Mouse (Mus musculus) liver, embryonic 15.5 days (tissue): ENCODE measurements around the gene Eif2ak4. TPM values are rescaled to one million over a fixed set of nuclear protein-coding genes. Genes with fewer than 3 reads are reported as not detected.

Experiments used
- ATAC-seq: fragments of 200-750 bp; cut with Nextera tagmentation; 2 replicates; pipeline ENCODE4 v1.8.0; 2017; ENCODE audit warnings: moderate number of reproducible peaks, mild to moderate bottlenecking, moderate library complexity; ENCODE audit not compliant: insufficient read depth
- H3K27ac ChIP-seq: fragments of 300-500 bp; sonication (generic); replicated peaks from 2 replicates; pipeline ENCODE4 v1.5.1; 2015; ENCODE audit warnings: mild to moderate bottlenecking, inconsistent platforms
- H3K27me3 ChIP-seq: fragments of 300-500 bp; sonication (generic); 2 replicates; pipeline ENCODE4 v1.6.1; 2015; ENCODE audit warnings: mild to moderate bottlenecking, inconsistent platforms
- H3K36me3 ChIP-seq: fragments of 300-500 bp; sonication (generic); replicated peaks from 2 replicates; pipeline ENCODE4 v1.6.1; 2015; ENCODE audit warnings: moderate library complexity, mild to moderate bottlenecking, inconsistent platforms
- H3K4me1 ChIP-seq: fragments of 300-500 bp; sonication (generic); replicated peaks from 2 replicates; pipeline ENCODE4 v1.6.1; 2015; ENCODE audit warnings: inconsistent platforms
- H3K4me2 ChIP-seq: fragments of 300-500 bp; sonication (generic); 2 replicates; pipeline ENCODE4 v1.6.1; 2015; ENCODE audit warnings: moderate library complexity, mild to moderate bottlenecking, inconsistent platforms
- H3K4me3 ChIP-seq: fragments of 300-500 bp; sonication (generic); replicated peaks from 2 replicates; pipeline ENCODE4 v1.5.1; 2015; ENCODE audit warnings: mild to moderate bottlenecking, inconsistent platforms
- H3K9ac ChIP-seq: fragments of 300-500 bp; sonication (generic); 2 replicates; pipeline ENCODE4 v1.6.1; 2015; ENCODE audit warnings: moderate library complexity, mild to moderate bottlenecking, inconsistent platforms
- H3K9me3 ChIP-seq: fragments of 300-500 bp; sonication (generic); replicated peaks from 2 replicates; pipeline ENCODE4 v1.6.1; 2016; ENCODE audit warnings: inconsistent platforms
- WGBS: fragments of 180-500 bp; shearing (Covaris S2); methylation state at CpG from one replicate; pipeline ENCODE4 v1.1.7; 2015; ENCODE audit warnings: mixed read lengths; ENCODE audit not compliant: insufficient replicate concordance; 5-methylcytosine and 5-hydroxymethylcytosine counted together
- polyA plus RNA-seq: library from polyadenylated mRNA; unstranded; fragments of >200 nt; fragmentation: Nextera tagmentation; extraction: Ambion mirVana; gene quantifications from 2 replicates; pipeline ENCODE4 v1.2.1, GENCODE M21; 2015

Gene Eif2ak4
- polyA plus RNA-seq, 1 experiment from 2014 or later, result 3.6 TPM

DNA sequence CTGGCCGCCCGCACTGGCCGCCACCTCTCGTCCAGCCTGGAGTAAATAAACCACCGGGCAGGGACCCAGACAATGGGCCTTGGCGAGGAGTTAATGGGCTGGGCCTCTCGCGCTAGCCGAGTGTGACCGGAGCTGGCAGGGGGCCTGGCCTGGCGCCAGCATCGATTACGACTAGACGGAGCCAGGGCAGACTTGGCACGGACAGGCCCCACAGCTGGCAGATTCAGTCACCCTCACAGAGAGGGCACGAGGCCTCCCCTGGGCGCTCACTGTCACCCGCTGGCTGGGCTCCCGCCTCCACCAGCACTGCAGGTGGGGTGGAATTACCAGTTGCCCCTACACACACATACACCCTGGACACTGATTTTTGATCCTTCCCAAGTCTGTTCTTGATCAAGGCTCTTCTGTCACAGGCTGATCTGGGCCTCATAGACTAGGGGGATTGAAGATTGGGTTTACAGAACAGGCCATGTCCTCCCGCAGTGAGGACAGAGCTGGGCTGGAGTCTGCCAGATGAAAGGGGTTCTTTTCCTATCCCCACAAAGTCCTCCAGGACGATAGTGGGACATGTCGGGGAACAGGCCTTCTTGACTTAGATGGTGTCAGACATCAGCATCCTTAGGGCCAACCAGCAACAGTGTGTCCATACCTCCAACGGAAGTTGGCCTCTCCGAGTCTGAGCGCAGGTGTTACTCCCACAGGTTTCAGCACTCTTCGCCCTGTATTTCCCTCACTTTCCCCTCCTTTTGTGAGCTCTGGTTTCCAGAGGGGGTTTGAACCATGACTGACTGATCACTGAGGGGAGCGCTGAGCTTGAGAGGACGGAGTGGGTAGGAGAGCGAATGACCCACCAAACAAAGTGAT lies 122.3 kb downstream of the Eif2ak4 start:
- Histone ChIP-seq H3K27me3 (no peaks in the 10 kb centered on the region), H3K9ac (no peak overlapping the region), H3K9me3 (no peaks in the 10 kb centered on the region), H3K27ac (no peak overlapping the region), H3K4me1 (0 out of 2 replicates have a peak, but pooled peaks cover 8% of the 10 kb centered on the region), H3K4me2 (no peak overlapping the region), H3K36me3 (no peaks in the 10 kb centered on the region), H3K4me3 (no peak overlapping the region)
- no peak for ATAC-seq
- WGBS, result 69% methylated on average over 29 of the region's 29 CpGs

DNA sequence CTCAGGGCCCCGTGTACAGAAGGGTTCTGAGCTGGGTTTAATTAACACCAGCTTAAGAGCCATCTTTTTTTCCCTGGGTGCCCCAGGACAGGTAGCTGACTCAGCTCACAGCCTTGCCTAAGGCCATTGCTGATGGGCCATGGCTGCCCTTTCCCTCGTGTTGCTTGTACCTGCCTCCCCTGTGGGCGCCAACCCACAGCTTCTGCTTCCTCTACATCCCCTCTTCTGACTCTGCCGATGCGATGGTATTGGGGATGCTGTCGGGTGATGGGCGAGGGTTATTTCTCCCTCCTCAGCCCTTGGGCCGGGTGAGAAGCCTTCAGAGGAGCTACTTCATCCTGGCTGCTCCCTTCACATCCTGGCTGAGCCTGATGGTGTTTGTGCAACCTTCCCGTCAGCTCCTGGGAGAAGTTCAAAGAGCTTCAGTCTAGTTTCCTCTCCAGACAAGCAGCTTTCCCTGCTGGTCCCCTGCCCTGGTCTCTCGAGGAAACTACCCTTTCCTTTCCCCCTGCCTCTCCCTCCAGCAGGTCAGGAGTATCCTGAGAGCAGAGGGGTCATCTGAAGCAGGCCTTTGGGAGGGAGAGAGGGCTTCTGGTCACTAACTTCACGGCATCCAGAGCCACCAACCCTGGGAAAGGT lies 123.5 kb downstream of the Eif2ak4 start:
- Histone ChIP-seq H3K4me1 (0 out of 2 replicates have a peak, but pooled peaks cover 8% of the 10 kb centered on the region), H3K36me3 (no peaks in the 10 kb centered on the region), H3K9me3 (no peaks in the 10 kb centered on the region), H3K27me3 (no peaks in the 10 kb centered on the region), H3K27ac (no peak overlapping the region), H3K9ac (no peak overlapping the region), H3K4me2 (no peak overlapping the region), H3K4me3 (no peak overlapping the region)
- no peak for ATAC-seq
- WGBS, result 30% methylated on average over 11 of the region's 11 CpGs

DNA sequence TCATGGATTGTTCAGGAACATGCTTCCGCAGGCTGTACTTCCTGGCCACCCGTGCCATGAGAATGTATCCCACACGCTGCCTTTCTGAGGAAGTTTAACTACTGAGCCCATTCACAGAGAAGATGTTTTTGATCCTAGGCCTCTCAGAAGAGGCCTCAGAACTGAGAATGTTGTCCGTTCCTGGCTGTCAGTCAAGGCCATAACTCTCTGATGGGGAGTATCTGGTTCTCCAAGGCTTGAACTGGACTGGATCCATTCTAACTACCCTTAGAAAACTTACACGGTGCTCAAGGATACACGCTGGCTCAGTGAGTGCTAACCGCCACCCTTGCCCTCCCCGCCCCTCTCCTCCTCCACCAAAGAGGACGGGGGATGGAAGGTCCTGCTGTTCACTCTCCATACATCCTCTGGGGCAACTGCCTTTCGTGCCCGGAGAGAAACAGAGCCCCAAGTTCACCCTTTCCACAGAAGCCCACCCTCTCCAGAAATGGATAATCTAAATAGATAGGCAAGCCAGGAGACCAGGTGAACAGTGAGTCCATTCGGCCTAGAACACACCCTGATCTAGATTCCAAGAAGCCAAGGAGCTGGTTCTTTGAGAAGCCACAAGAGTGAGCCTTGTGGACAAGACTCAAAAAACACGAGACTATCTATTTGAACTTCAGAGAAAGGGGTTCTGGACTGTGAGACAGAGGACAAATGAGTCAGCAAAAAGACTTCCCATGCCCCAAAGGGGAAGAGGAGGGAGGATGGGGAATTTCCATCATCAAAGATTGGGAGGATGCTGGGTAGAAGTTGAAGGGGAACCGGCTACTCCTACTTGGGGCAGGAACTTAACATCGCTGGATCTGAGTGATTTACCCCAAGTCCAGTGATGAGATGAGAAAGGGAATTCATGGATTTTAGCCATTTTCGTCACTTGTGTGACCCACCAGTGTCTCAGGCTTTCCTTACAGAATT lies 124.3 kb downstream of the Eif2ak4 start:
- H3K9ac ChIP-seq, result no peak overlapping the region
- H3K27ac ChIP-seq, result no peak overlapping the region
- ATAC-seq, result no peak

DNA sequence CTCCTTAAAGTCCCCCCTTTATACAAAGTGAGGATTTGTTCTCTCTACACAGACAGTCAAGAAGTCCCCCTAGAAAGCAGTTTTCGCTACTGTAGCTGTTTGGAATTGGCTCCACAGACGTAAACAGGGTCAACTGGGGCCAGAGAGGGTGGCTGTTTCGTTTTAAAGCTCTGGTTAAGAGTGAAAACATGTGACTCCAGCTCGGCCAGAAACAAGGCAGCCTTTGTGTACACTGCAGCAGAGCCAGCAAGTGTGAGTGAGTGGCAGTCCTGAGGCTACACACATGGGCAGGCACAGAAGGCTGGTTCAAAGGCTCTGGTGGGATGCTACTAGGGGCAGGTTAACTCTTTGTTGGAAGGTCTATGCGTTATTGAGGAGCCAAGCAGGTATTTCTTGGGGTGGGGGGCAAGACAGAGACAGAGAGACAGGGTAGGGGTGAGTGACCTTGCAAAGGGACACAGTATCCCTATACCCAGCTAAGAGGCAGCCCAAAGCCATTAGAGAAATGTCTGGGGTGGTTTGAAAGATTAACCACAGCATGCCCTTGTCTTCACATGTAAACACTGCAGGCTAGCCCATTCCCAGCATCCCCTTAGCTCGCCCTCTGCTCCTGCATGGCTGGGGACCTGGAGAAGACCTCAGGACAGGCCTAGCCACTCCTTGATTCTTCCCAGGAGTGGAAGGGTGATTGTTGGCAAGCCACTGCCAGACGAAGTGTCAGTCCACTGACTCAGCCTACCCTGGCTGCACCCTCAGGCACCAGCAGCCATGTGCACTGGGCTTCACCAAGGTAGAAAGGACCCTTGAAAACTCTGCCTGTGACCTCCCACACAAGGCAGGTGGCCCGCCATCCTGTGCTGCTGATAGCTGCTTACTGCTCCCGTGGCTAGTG lies 131.9 kb downstream of the Eif2ak4 start:
- Histone ChIP-seq H3K4me1 (peaks cover 25% of the 10 kb centered on the region), H3K27ac (peak overlapping the region; percentile 7; the same call in 1 of the 2 replicates), H3K9me3 (no peaks in the 10 kb centered on the region), H3K27me3 (no peaks in the 10 kb centered on the region), H3K36me3 (no peaks in the 10 kb centered on the region), H3K9ac (no peak overlapping the region), H3K4me2 (no peak overlapping the region), H3K4me3 (no peak overlapping the region)
- ATAC-seq, result peak; percentile 70
- WGBS, result 25% methylated on average over 9 of the region's 9 CpGs

More for the DNA sequence above, 124.3 kb downstream of the Eif2ak4 start:
- H3K4me2 ChIP-seq, result no peak overlapping the region
- no peaks in the 10 kb centered on the region for H3K36me3 ChIP-seq
- no peak overlapping the region for H3K4me3 ChIP-seq
- 60% methylated on average over 16 of the region's 16 CpGs for WGBS
- no peaks in the 10 kb centered on the region for H3K27me3 ChIP-seq
- H3K4me1 ChIP-seq, result 0 out of 2 replicates have a peak, but pooled peaks cover 8% of the 10 kb centered on the region
- H3K9me3 ChIP-seq, result no peaks in the 10 kb centered on the region

DNA sequence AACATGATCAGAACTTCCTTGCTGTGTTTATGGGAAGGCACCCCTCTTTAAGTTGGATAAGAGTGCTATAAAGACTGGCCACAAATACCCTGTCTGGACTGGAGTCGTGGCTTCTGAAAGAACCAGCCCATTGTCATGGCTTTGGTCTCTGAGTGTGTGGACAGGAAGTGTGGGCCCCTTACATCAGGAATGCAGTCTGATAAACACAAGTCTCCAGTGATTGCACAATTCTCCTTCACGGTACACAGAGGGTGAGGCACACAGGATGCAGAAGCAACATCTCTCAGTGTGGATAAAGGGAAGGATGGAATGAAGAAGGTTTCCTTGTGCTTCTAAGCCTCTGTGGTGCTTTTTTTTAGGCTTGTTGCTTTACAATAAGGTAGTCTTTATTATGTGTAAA lies 133.8 kb downstream of the Eif2ak4 start:
- H3K27me3 ChIP-seq, result no peaks in the 10 kb centered on the region
- H3K9me3 ChIP-seq, result no peaks in the 10 kb centered on the region
- H3K9ac ChIP-seq, result no peak overlapping the region
- no peaks in the 10 kb centered on the region for H3K36me3 ChIP-seq
- ATAC-seq, result 0 out of 2 replicates have a peak, but pooled peaks have one; percentile 47
- H3K4me3 ChIP-seq, result no peak overlapping the region
- H3K4me1 ChIP-seq, result peaks cover 25% of the 10 kb centered on the region
- H3K27ac ChIP-seq, result peak overlapping the region; percentile 41; the same call in 1 of the 2 replicates
- no peak overlapping the region for H3K4me2 ChIP-seq
- 1% methylated on average over 2 of the region's 2 CpGs for WGBS

DNA sequence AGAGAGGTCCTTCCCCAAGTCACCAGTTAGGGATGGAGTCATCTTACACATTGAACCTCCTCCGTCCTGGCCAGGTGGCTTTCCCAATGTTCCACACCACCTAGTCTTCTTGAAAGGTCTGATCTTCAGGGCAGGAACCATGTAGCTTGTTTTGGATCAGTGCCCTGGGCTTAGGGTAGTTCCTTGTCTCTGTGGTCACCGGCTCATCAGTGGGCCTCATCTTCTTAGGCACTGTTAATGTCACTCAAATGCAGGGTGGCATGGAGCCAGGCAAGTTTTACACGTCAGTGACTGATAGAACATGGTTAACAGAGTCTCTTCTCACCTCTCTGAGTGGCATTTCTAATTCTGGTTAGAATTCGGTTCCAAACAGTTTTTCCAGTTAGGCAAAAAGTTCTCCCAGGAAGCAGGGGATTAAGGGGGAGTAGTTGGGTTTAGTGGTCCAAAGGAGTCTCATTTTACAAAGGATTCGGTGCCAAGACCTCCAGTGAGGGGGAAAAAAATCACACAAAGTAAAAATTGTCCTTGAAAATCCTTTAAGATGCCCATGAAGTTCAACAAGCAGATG lies 134.8 kb downstream of the Eif2ak4 start:
- Histone ChIP-seq H3K9me3 (no peaks in the 10 kb centered on the region), H3K4me2 (no peak overlapping the region), H3K27me3 (no peaks in the 10 kb centered on the region), H3K4me1 (peaks cover 25% of the 10 kb centered on the region), H3K27ac (no peak overlapping the region), H3K9ac (no peak overlapping the region), H3K4me3 (no peak overlapping the region), H3K36me3 (no peaks in the 10 kb centered on the region)
- ATAC-seq, result no peak
- WGBS, result 35% methylated on average over 5 of the region's 5 CpGs

DNA sequence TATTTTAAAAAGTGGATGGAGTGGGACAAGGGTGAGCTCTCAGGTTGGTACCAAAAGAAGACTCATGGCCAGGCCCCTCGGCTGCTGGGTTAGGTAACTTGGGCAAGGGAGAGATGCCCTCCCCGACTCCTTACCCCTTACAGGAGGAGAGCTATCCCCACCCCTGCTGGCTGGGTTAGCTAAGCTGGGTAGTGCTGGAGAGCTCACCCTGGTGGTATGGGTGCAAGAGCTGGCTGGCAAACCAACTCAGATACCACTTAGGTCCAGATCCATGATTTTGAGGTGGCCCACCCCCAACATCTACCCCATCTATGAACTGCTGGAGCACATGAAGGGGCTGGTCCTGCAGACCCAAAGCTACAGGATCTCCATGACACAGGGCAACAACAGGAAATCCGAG lies 136.4 kb downstream of the Eif2ak4 start:
- no peaks in the 10 kb centered on the region for H3K9me3 ChIP-seq
- peaks cover 26% of the 10 kb centered on the region for H3K4me1 ChIP-seq
- H3K36me3 ChIP-seq, result no peaks in the 10 kb centered on the region
- ATAC-seq, result no peak
- 60% methylated on average over 3 of the region's 3 CpGs for WGBS
- no peaks in the 10 kb centered on the region for H3K27me3 ChIP-seq
- H3K4me3 ChIP-seq, result no peak overlapping the region
- no peak overlapping the region for H3K4me2 ChIP-seq
- H3K9ac ChIP-seq, result no peak overlapping the region
- H3K27ac ChIP-seq, result no peak overlapping the region

Other genes starting within 250 kb of the Eif2ak4 start
- gene Fsip1, start 131.7 kb upstream of the Eif2ak4 start, polyA plus RNA-seq, result 0.13 TPM in 1 of 2 replicates, not detected in the other
- gene Gpr176, start 15.2 kb upstream of the Eif2ak4 start, polyA plus RNA-seq, result 0.21 and 0.28 TPM in 2 replicates
- 91.1 and 96.9 TPM in 2 replicates for gene Srp14, start 91.1 kb downstream of the Eif2ak4 start, polyA plus RNA-seq
- 0.30 and 0.39 TPM in 2 replicates for gene Bmf, start 161.1 kb downstream of the Eif2ak4 start, polyA plus RNA-seq
- 43.6 and 47.1 TPM in 2 replicates for gene Bub1b, start 209.6 kb downstream of the Eif2ak4 start, polyA plus RNA-seq